In the genomic region with DNA sequence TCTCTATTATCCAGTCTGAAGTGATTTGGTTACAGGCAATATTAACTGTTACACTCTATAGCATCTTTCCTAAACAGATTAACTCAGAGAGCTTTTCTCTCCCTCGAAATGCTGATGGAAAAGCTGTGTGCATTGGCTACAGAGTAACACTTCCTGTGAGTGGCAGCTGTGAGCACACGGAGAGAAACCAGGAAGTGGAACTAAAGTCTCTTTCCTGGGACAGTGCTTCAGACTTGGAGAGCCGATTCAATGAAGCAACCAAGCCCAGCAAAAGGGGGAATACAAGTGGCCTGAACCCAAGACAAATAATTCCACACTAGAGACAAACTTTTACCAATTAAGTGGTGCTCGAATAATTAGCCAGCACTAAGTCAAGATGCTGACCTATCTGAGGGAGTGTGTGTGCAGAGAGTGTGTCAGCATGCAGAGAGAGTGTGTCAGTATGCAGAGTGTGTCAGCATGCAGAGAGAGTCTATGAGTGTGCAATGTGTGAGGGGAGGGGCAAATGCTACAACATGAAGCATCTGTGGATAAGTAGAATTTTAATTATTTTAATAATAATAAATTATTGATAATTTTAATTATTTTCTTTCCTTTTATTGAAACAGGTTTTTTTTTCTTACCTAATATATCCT, we compare ENCODE assay signal across 12 mouse cellular contexts.
DNase-seq lines count a peak whose midpoint lies in the region; ATAC-seq and TF ChIP-seq lines count a peak whose summit lies in the region.
"Had no signal": no experiment of that assay in that cellular context is flagged by ENCODE, and none has a peak within 500 bp of the region (broad histone marks: within the 10 kb centered on the region; RNA-seq: fewer than 3 reads in every experiment).

No protein-coding gene starts in this region.

- TF ChIP-seq POLR2A in lung, adult 2 months (IDR thresholded peaks at IDR 0.05; ENCODE audit: borderline replicate concordance, extremely low read depth, low read depth, low read length), result no peak

- H3K4me2 ChIP-seq in lung, embryonic 16.5 days (ENCODE audit: low read depth, low read length), result no peak overlapping the region
- no peak overlapping the region for H3K4me2 ChIP-seq in hindbrain, embryonic 12.5 days (replicated peaks)
- no peak overlapping the region for H3K4me2 ChIP-seq in midbrain, embryonic 16.5 days (ENCODE audit: low read length)
- H3K4me2 ChIP-seq: embryonic facial prominence, embryonic 13.5 days; heart, embryonic 11.5 days had no signal

- H3K27ac ChIP-seq in lung, embryonic 16.5 days (ENCODE audit: low read length), result no peak overlapping the region
- peak overlapping the region; percentile 67 for H3K27ac ChIP-seq in hindbrain, embryonic 12.5 days
- peak overlapping the region; percentile 37 for H3K27ac ChIP-seq in midbrain, embryonic 16.5 days (ENCODE audit: low read length)
- H3K27ac ChIP-seq: embryonic facial prominence, embryonic 13.5 days; limb, embryonic 10.5 days had no signal

- H3K9ac ChIP-seq in lung, embryonic 16.5 days (ENCODE audit: low read length), result no peak overlapping the region
- H3K9ac ChIP-seq in hindbrain, embryonic 12.5 days, result no peak overlapping the region
- H3K9ac ChIP-seq in midbrain, embryonic 16.5 days (ENCODE audit: low read depth, low read length), result no peak overlapping the region
- H3K9ac ChIP-seq: embryonic facial prominence, embryonic 13.5 days had no signal

- H3K27me3 ChIP-seq in lung, embryonic 16.5 days (ENCODE audit: control insufficient read depth, insufficient read depth, low read depth, low read length), result no peaks in the 10 kb centered on the region
- H3K27me3 ChIP-seq in hindbrain, embryonic 12.5 days, result no peaks in the 10 kb centered on the region
- H3K27me3 ChIP-seq in midbrain, embryonic 16.5 days (ENCODE audit: control insufficient read depth, insufficient read depth, low read depth, low read length), result no peaks in the 10 kb centered on the region
- H3K27me3 ChIP-seq: embryonic facial prominence, embryonic 13.5 days had no signal

- H3K4me3 ChIP-seq in lung, embryonic 16.5 days (ENCODE audit: low read length), result no peak overlapping the region
- H3K4me3 ChIP-seq in lung, adult 2 months (replicated peaks; ENCODE audit: extremely low read depth, low read depth, low read length), result no peak overlapping the region
- H3K4me3 ChIP-seq in hindbrain, embryonic 12.5 days, result no peak overlapping the region
- no peak overlapping the region for H3K4me3 ChIP-seq in midbrain, embryonic 16.5 days (ENCODE audit: low read depth, low read length)
- H3K4me3 ChIP-seq: embryonic facial prominence, embryonic 13.5 days; limb, embryonic 10.5 days; myocyte had no signal

- no peaks in the 10 kb centered on the region for H3K9me3 ChIP-seq in lung, embryonic 16.5 days (ENCODE audit: control insufficient read depth, low read length)
- no peaks in the 10 kb centered on the region; the same call in 1 of the 2 replicates for H3K9me3 ChIP-seq in hindbrain, embryonic 12.5 days (replicated peaks)
- H3K9me3 ChIP-seq in midbrain, embryonic 16.5 days (replicated peaks; ENCODE audit: control insufficient read depth, low read length, poor library complexity, severe bottlenecking), result no peaks in the 10 kb centered on the region
- H3K9me3 ChIP-seq: embryonic facial prominence, embryonic 13.5 days; limb, embryonic 10.5 days had no signal

- 17% methylated on average over 4 of the region's 4 CpGs for WGBS in lung, embryonic 16.5 days
- WGBS in lung, adult 2 months, result 18% methylated on average over 4 of the region's 4 CpGs
- 66% methylated on average over 4 of the region's 4 CpGs for WGBS in hindbrain, embryonic 12.5 days
- 43% methylated on average over 4 of the region's 4 CpGs for WGBS in midbrain, embryonic 16.5 days

- H3K36me3 ChIP-seq in lung, embryonic 16.5 days (ENCODE audit: control insufficient read depth, insufficient read depth, low read length), result no peaks in the 10 kb centered on the region
- no peaks in the 10 kb centered on the region for H3K36me3 ChIP-seq in hindbrain, embryonic 12.5 days
- H3K36me3 ChIP-seq in midbrain, embryonic 16.5 days (ENCODE audit: control insufficient read depth, insufficient read depth, low read length), result no peaks in the 10 kb centered on the region
- H3K36me3 ChIP-seq: embryonic facial prominence, embryonic 13.5 days; limb, embryonic 10.5 days had no signal

- no peak for TF ChIP-seq CTCF in lung, adult 2 months (IDR thresholded peaks at IDR 0.05; ENCODE audit: insufficient read depth, low read length)

- no peak for DNase-seq in lung, adult 2 months
- DNase-seq in T-cell, adult 2 months (ENCODE audit: low spot score), result peak; percentile 33
- no peak for DNase-seq in urinary bladder, postnatal 14 days (ENCODE audit: low spot score)
- DNase-seq in kidney, postnatal 10 days, result no peak

- H3K4me1 ChIP-seq in lung, embryonic 16.5 days (replicated peaks; ENCODE audit: control insufficient read depth, insufficient read depth, low read length), result peaks cover 4% of the 10 kb centered on the region
- H3K4me1 ChIP-seq in lung, adult 2 months (ENCODE audit: control insufficient read depth, insufficient read depth, low read length), result peaks cover 4% of the 10 kb centered on the region; the same call in 1 of the 2 replicates
- peaks cover 4% of the 10 kb centered on the region; the same call in 1 of the 2 replicates for H3K4me1 ChIP-seq in hindbrain, embryonic 12.5 days
- H3K4me1 ChIP-seq in midbrain, embryonic 16.5 days (ENCODE audit: control insufficient read depth, insufficient read depth, low read length), result peaks cover 12% of the 10 kb centered on the region

- ATAC-seq in lung, embryonic 16.5 days (ENCODE audit: low read depth), result 0 out of 2 replicates have a peak, but pooled peaks have one; percentile 45
- no peak for ATAC-seq in hindbrain, embryonic 12.5 days (ENCODE audit: low FRiP score)
- ATAC-seq in midbrain, embryonic 16.5 days, result peak; percentile 38
- no peak for ATAC-seq in monocyte, adult 5-6 weeks (replicated peaks; ENCODE audit: insufficient number of reproducible peaks, low FRiP score, low TSS enrichment, poor library complexity, severe bottlenecking)

Comparison
In these comparisons a context has a peak if more than half of its experiments do, and no peak if none do; other contexts are left out.
1. ATAC-seq: peak in lung, embryonic 16.5 days (single experiment) and midbrain, embryonic 16.5 days (single experiment); none in hindbrain, embryonic 12.5 days (single experiment) and monocyte, adult 5-6 weeks (single experiment).